Mouse (Mus musculus) spleen, postnatal 36 days (tissue): ENCODE results near the gene Osbpl9.
A peak's percentile ranks its signal among the peaks of the same experiment; 100 is the strongest.

Experiments
- DNase-seq, 2 experiments: peaks; one replicate each; pipeline ENCODE4 v3.0.0; 2022; ENCODE audit warnings: low spot score in 2 of 2, mixed read lengths in 1 of 2

The Osbpl9 gene

DNA sequence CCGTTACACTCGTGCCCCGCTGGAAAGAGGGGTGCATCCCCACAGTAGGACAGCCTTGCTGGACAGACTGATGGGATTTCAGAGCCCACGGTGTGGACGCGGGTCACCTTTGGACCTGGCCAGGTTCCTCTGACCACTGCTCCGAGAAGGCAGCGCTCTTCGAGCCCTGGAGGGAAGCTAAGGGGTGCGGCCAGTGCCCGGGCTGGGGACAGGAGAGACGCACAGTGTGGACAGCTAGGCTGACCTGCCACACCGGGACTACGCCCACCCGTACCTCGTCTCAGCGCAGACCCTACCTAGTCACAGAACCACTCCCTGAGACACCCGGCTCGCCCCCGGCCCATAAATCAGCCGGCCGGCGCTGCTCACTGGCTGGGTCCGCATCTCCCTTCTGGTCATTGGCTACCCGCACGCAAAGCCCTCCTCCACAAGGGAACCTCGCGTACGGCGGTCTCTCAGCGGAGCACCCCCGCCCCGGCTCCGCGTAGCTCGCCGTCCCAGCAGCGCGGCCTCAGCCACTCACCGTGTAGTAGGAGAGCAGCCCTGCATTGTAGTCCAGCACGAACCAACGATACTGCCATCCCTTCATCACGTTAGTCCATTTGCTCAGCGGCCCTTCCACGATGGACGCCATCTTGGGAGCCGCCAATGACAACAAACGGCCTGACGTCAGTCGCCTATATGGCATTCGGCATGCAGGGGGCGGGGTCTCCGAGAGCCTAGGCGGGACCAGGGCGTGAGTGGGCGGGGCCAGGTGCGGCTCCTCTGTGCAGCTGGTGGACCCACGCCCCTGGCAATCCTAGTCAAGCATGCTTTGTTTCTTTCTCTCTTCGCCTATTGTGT lies at the start of gene Osbpl9:
Gene Osbpl9, minus strand, starts transcription at position 691 of the 843 bp plus-strand sequence.
- DNase-seq = peak; percentile 97 to 98

DNA sequence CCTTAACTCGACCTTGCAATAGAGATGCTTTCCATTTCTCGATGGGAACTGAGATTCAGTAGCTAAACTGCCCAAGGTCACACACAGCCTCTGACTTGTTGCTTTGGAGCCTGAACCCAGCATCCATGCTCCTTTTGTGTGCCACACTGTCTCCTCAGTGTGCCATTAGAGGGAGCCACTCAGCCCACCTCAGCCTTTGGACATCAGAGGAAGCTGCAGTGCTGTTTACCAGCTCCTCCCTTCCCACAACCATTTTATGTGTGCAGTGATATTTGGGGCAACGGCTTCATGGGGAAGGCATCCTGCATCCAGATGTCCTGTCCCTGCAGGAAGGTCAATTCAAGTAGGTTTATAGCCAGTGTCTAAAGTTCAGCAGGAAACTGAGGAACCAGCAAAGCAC lies 49.5 kb upstream of the Osbpl9 start:
- peak; percentile 26 to 45 for DNase-seq

DNA sequence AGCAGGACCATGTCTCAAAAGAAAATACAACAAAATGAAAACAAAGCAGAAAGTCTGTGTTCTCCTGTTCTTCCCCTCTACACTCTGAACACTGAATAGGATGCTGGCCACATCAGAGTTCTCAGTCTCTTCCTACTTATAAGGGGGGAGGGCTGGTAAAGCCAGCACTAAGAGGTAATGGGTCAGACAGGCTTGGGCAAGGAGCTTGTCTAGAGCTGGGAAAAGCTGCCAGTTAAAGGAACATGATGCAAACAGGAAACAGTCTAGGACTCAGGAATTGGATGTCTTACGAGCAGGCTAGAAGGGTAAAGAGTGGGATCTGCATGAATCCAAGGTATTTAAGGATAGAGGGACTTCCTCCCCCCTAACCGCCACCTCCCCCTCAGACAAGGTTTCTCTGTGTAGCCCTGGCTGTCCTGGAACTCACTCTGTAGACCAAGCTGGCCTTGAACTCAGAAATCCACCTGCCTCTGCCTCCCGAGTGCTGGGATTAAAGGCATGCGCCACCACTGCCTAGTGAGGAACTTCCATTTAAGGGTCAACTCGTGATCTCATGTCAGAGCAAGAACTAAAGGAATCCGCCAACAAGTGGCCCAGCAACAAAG lies 43.0 kb upstream of the Osbpl9 start:
- DNase-seq = no peak

DNA sequence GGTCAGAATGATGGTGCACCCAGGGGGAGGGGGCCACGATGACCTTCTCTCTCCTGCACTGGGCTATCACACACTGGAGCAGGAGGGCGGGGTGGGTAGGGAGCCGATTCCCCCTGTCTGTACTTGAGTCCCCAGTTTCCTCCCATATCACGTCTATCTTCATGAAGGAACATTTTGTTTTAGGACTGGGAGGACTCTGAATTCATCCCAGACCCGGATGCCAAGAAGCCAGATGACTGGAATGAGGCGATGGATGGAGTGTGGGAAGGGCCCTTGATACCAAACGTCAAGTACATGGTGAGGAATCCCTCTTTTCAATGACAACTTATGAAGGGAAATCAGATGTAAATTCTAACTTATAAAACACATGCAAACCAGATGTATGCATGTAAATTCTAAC lies 42.4 kb upstream of the Osbpl9 start:
- DNase-seq = no peak

DNA sequence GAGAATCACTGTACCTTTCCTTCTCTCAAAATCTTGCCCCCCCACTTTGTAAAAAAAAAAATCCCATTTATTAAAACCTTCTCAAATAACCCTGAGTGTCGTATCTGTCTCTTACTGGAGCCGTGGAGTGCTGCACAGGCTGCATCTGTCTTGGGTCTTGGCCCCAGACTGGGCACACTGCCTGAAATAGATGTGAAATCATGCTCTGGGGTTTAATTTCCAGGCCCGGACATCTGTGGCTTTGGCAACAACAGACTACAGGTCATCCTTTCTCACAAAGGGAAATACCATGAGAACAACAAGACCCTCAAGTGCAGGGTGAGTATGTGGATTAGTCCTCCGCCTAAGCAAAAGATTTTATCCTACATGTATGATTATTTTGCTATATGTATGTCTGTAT lies 39.9 kb upstream of the Osbpl9 start:
- no peak for DNase-seq

DNA sequence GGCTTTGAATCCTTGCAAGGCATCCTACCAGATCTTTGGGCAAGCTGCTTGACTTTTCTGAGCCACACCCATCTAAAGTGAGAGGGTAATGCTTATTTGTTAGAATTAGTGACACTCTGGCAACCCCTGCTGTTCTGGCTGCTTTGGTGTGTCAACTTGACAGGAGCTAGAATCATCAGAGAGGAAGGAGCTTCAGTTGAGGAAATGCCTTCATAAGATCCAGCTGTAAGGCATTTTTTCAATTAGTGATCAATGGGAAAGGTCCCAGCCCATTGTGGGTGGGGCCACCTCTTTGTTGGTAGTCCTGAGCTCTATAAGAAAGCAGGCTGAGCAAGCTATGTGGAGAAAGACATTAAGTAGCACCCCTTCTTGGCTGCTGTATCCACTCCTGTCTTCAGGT lies 39.1 kb upstream of the Osbpl9 start:
- no peak for DNase-seq

DNA sequence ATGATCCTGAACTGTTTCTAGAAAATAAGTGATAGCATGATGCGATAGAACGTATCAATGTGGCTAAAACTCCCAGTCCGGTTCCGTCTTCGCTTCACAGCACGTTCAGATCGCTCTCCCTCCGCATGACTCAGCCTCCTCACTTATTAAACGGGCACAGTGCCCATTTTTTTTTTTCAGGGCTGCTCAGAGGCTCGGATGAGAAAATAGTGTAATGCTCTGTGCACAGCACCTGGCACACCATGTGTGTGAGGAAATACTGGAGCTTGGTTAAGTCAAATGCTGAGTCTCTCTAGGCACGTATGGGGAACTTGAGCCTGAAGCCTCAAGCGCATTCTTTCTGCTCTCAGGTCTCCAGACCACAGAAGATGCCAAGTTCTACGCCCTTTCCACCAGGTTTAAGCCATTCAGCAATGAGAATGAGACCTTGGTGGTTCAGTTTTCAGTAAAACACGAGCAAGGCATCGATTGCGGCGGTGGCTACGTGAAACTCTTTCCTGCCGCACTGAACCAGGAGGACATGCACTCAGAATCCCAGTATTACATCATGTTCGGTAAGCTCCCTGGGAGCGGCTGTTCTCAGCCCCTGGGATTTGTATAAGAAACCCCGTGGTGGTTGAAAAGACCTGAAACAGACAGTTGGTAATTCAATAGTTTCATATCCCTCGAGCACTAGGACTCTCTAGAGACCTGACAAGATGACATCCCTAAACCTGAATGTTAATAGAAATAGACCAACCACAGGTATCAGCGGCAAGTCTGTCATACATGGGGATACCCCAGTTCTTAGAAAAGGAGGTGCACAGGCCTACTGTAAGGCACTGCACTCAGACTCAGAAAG lies 36.6 kb upstream of the Osbpl9 start:
- DNase-seq = no peak

GRCm38 (mm10) chr4:109236186-109236879 lies 34.3 kb upstream of the Osbpl9 start:
- DNase-seq = no peak

GRCm38 (mm10) chr4:109234806-109235350 lies 32.8 kb upstream of the Osbpl9 start:
- no peak for DNase-seq

DNA sequence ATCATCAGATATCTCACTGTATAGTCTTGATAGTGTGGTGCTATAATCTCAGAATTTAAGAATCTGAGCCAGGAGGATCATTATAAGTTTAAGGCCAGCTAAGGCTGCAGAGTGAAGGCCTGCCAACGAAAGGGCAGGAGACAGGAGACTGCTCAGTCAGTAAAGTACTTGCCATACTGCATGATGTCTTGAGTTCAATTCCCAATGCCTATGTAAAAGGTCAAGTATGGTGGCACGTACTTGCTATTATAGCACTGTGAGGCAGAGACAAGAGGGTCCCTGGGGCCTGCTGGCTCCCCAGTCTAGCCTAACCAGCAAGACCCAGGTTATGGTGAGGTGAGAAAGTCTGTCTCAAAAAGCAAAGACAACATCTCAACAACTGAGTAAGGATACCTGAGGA lies 32.1 kb upstream of the Osbpl9 start, which contains the start of gene Calr4:
Gene Calr4, plus strand, starts transcription at position 301 of the 400 bp plus-strand sequence.
- no peak for DNase-seq

DNA sequence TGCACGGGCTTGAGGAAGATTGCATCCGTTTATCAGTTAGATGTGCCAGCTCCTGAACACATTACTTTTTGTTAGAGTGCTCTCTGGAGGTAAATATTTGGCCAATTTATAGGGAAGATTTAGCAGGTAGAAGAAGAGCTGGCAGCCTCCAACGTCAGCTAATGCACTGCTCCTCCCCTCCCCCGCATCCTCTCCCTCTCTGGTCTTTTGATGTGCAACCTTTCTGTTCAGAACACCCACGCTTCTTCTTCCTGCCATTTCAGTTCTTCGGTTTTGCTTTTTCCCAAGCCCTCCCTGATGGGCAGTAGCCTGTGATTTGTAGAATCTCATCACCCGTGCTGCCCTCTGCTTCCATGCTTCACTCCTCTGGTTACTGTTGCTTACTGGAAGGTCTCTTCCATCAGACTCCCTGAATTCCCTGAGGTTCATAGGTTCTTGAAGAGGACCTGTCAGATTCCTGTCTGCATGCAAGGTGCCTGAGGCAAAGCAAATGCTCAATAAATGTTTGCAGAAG lies 27.8 kb upstream of the Osbpl9 start:
- no peak for DNase-seq

DNA sequence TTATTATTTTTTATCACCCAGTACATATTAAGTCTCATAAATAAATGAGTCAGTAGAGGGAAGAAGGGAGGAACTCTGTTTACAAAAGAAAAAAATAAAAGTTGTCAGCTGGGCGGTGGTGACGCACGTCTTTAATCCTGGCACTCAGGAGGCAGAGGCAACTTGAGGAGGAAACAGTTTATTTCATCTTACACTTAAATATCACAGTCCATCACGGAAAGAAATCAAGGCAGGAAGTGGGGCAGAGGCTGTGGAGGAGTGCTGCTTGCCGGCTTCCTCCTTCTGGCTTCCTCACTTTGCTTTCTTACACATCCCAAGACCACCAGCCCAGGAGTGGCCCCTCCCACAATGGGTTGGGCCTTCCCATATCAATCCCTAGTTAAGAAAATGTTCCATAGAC lies 24.0 kb upstream of the Osbpl9 start:
- DNase-seq = no peak

DNA sequence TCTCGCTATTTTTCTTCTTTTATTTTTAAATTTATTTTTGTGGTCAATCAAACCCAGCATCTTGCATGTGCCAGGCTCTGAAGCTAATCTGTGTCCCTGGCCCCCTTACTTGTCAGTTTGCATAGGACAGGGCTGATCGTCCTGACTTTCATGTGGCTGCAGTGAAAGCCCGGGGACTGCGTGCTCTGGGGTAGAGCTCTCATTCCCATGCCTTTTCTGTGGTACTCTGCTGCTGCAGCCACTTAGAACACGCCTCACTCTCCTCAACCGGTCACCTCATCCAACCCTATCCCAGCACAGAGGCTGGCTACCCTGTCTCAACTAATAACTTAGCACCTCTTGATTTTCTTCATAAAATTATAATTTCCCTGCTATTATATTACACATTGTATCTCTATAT lies 23.5 kb upstream of the Osbpl9 start:
- DNase-seq = no peak

DNA sequence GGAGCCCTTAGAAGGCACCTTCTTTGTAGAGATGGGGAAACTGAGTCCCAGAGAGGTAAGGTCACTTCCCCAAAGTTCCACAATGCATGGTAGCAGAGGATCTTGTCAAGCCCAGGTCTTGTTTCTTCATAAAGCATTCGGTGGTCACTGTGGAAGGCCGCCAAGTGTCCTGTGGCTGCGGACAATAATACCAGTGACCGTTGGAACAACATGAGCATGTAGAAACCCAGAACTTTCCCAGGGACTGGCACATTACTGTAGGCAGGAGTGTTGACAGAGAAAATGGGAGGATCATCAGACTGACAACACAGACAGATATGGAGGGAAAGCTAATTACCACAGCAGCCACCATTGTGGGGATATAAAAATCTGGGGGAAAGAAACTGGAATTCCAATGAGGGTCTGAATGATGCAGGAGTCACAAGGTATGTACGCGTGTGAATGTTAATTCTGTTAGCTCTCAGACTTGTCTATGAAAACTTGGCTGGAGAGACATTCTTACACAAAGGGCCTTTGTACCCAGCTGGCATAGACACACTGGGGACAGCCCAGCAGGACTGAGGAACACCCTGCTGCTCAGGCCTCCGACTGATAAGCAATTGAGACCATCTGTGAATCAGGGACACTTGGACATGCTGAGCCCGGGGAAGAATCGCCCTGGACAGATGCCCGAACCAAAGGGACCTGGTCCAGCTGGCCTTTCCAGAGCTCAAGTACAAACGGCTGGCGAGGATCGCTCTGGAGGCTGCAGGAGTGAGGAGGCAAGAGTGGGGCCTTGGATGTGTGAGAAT lies 22.9 kb upstream of the Osbpl9 start:
- DNase-seq = no peak

DNA sequence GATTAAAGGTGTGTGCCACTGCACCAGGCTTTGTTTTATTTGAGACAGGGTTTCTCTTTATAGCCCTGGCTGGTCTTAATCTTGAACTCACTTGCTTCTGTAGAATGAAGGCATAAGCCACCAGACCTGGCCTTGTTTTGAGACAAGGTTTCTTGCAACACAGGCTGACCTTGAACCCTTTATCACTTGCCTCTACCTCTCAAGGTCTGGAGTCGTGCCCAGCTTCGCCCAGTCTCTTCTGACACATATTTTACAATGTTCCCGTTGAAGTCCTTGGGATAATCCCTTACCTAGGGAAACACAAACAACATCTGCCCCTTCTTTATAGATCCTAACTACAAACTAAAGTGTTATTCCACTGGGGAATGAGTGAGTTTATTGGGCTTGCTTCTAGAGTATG lies 19.9 kb upstream of the Osbpl9 start:
- no peak for DNase-seq

DNA sequence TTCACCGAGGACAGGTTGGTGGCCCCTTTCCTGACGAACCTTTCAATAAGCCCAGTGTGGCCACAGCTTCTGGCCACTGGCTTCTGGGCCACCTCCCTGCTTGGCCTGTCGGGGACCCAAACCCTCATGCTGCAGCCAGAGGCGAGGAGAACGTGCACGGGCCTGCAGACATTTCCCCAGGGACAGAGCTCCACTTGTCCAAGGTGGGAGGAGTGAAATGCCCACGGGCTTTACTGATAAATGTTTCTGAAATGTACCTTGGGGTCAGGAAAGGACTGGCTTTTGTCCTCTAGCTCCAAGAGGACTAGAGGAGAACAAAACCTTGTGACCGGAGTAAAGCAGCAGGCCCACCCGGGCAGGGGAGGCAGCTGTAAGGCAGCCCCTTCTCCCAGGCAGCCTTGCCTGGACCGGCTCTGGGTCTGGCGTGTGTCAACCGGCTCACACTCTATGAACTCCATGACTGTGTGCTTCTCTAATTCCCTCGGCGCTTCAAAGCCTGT lies 18.4 kb upstream of the Osbpl9 start:
- DNase-seq = no peak

DNA sequence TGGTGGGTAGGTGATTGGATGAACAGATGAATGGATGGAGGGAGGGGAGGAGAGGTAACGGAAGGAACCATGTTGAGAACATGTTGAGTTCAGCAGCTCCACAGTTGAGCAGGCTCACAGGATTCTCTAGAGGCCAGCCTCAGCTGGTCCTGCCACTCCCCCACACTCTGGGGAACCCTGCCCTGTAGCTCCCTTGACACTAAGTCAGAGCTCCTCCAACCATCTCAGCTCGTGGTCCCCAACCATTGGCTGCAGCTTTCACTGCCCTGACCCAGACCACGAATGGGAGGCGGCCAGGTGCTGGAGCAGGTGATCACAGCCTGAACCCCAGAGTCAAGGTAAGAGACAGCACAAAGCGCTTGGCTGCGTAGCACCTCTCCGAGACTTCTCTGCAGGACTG lies 15.9 kb upstream of the Osbpl9 start:
- DNase-seq = no peak

- DNase-seq = no peak
Observed at GRCm38 (mm10) chr4:109213986-109214385, 11.9 kb upstream of the Osbpl9 start.

- no peak for DNase-seq
Observed at GRCm38 (mm10) chr4:109210881-109211280, 8.8 kb upstream of the Osbpl9 start.

- no peak for DNase-seq
Observed at GRCm38 (mm10) chr4:109210253-109210652, 8.2 kb upstream of the Osbpl9 start.
